ENCODE assay signal across 24 mouse cellular contexts in genomic region chr1:161991846-161992245, GRCm38 (mm10). TPM values are rescaled to one million over a fixed set of nuclear protein-coding genes. Genes with fewer than 3 reads are reported as not detected.
"Had no signal": no experiment of that assay in that cellular context is flagged by ENCODE, and none has a peak within 500 bp of the region (broad histone marks: within the 10 kb centered on the region; RNA-seq: fewer than 3 reads in every experiment).

No protein-coding gene starts in this region.

- ATAC-seq: midbrain, embryonic 15.5 days had no signal

- H3K4me3 ChIP-seq: midbrain, embryonic 10.5 days; midbrain, embryonic 15.5 days; myocyte; neural tube, embryonic 13.5 days; neural tube, embryonic 15.5 days had no signal

- H3K4me2 ChIP-seq: lung, embryonic 14.5 days; midbrain, embryonic 15.5 days; neural tube, embryonic 13.5 days; neural tube, embryonic 15.5 days had no signal

- H3K36me3 ChIP-seq: midbrain, embryonic 10.5 days; midbrain, embryonic 15.5 days; neural tube, embryonic 15.5 days had no signal

- H3K9me3 ChIP-seq: midbrain, embryonic 10.5 days; midbrain, embryonic 15.5 days; neural tube, embryonic 13.5 days; neural tube, embryonic 15.5 days had no signal

- H3K4me1 ChIP-seq: midbrain, embryonic 10.5 days; midbrain, embryonic 15.5 days; neural tube, embryonic 15.5 days had no signal

- H3K27ac ChIP-seq: midbrain, embryonic 10.5 days; midbrain, embryonic 15.5 days; neural tube, embryonic 13.5 days; neural tube, embryonic 15.5 days had no signal

- H3K27me3 ChIP-seq: midbrain, embryonic 15.5 days; neural tube, embryonic 13.5 days; neural tube, embryonic 15.5 days had no signal

- H3K9ac ChIP-seq: lung, embryonic 14.5 days; midbrain, embryonic 15.5 days; neural tube, embryonic 13.5 days; neural tube, embryonic 15.5 days had no signal

- DNase-seq: lung, adult 18-20 months; lung, embryonic 14.5 days; lung, postnatal 10 days; lung, postnatal 4 days; retina, postnatal 1 day; right cerebral cortex, adult 18-20 months; right cerebral cortex, postnatal 25 days; right cerebral cortex, postnatal 4 days; spleen, adult 18-20 months; thymus, adult 18-20 months; thymus, postnatal 25 days; thymus, postnatal 4 days had no signal

RNA-seq across cellular contexts. Expression of gene 4930558K02Rik, which starts 12.4 kb away (rescaled TPM):
- total RNA-seq: megakaryocyte, adult 5-6 weeks had no signal
- polyA plus RNA-seq: liver, embryonic 16.5 days; lung, embryonic 14.5 days; lung, embryonic 16.5 days; midbrain, embryonic 10.5 days; myocyte; neural tube, embryonic 11.5 days; neural tube, embryonic 13.5 days; small intestine, adult 2 months; stomach, embryonic 14.5 days; stomach, embryonic 16.5 days had no signal
